Mouse (Mus musculus) embryonic facial prominence, embryonic 14.5 days (tissue): ENCODE data around the gene Faah. TPM values are rescaled to one million over a fixed set of nuclear protein-coding genes. Genes with fewer than 3 reads are reported as not detected.

Experiments
- ATAC-seq: fragments of 200-750 bp; cut with Nextera tagmentation; 2 replicates; pipeline ENCODE4 v1.8.0; 2017; ENCODE audit warnings: low read depth, moderate number of reproducible peaks, moderate TSS enrichment
- DNase-seq: peaks from one replicate; pipeline ENCODE4 v3.0.0-alpha.2; 2015; ENCODE audit warnings: low spot score
- H3K27ac ChIP-seq: fragments of 300-500 bp; sonication (generic); replicated peaks from 2 replicates; pipeline ENCODE4 v1.5.1; 2014; ENCODE audit warnings: low read depth, mild to moderate bottlenecking, low read length, moderate library complexity
- H3K27me3 ChIP-seq: fragments of 300-500 bp; sonication (generic); replicated peaks from 2 replicates; pipeline ENCODE4 v1.6.1; 2014; ENCODE audit warnings: low read length; ENCODE audit not compliant: control insufficient read depth, insufficient read depth
- H3K36me3 ChIP-seq: fragments of 300-500 bp; sonication (generic); 2 replicates; pipeline ENCODE4 v1.6.1; 2014; ENCODE audit warnings: low read length, mixed read lengths; ENCODE audit not compliant: control insufficient read depth, insufficient read depth
- H3K4me1 ChIP-seq: fragments of 300-500 bp; sonication (generic); 2 replicates; pipeline ENCODE4 v1.6.1; 2014; ENCODE audit warnings: antibody characterized with exemption, low read length; ENCODE audit not compliant: control insufficient read depth, insufficient read depth
- H3K4me2 ChIP-seq: fragments of 300-500 bp; sonication (generic); 2 replicates; pipeline ENCODE4 v1.6.1; 2014; ENCODE audit warnings: low read depth, mild to moderate bottlenecking, low read length, moderate library complexity, mixed read lengths
- H3K4me3 ChIP-seq: fragments of 300-500 bp; sonication (generic); 2 replicates; pipeline ENCODE4 v1.5.1; 2014; ENCODE audit warnings: low read depth, mild to moderate bottlenecking, low read length
- H3K9ac ChIP-seq: fragments of 300-500 bp; sonication (generic); 2 replicates; pipeline ENCODE4 v1.6.1; 2014; ENCODE audit warnings: low read depth, mild to moderate bottlenecking, low read length, moderate library complexity, mixed read lengths
- H3K9me3 ChIP-seq: fragments of 300-500 bp; sonication (generic); 2 replicates; pipeline ENCODE4 v1.6.1; 2016; ENCODE audit warnings: low read length; ENCODE audit not compliant: control insufficient read depth
- WGBS: fragments of 180-500 bp; shearing (Covaris S2); extraction: QIAGEN DNeasy Blood & Tissue Kit; methylation state at CpG from one replicate; pipeline ENCODE4 v1.1.7; 2014; 5-methylcytosine and 5-hydroxymethylcytosine counted together
- polyA plus RNA-seq: library from polyadenylated mRNA; unstranded; fragments of >200 nt; fragmentation: Nextera tagmentation; extraction: Ambion mirVana; gene quantifications from 2 replicates; pipeline ENCODE4 v1.2.1, GENCODE M21; 2014

Gene Faah
- polyA plus RNA-seq, 1 experiment from 2014 or later = 4.5 TPM

GRCm38 (mm10) chr4:115994662-115995375, 22.9 kb downstream of the Faah start:
- 85% methylated on average over 16 of the region's 16 CpGs for WGBS
- Histone ChIP-seq H3K4me2 (no peak overlapping the region), H3K4me1 (no peaks in the 10 kb centered on the region), H3K9me3 (no peaks in the 10 kb centered on the region), H3K9ac (no peak overlapping the region), H3K36me3 (no peaks in the 10 kb centered on the region), H3K4me3 (no peak overlapping the region), H3K27me3 (0 out of 2 replicates have a peak, but pooled peaks cover 3% of the 10 kb centered on the region), H3K27ac (no peak overlapping the region)
- ATAC-seq (no peak), DNase-seq (no peak)

GRCm38 (mm10) chr4:115989382-115989781, 28.3 kb downstream of the Faah start:
- 80% methylated on average over 7 of the region's 7 CpGs for whole genome bisulfite sequencing
- ATAC-seq = no peak
- no peak for DNase-seq

GRCm38 (mm10) chr4:115987858-115988530, 29.7 kb downstream of the Faah start:
- DNase-seq (no peak), ATAC-seq (no peak)
- Histone ChIP-seq H3K4me1 (no peaks in the 10 kb centered on the region), H3K9me3 (no peaks in the 10 kb centered on the region), H3K36me3 (no peaks in the 10 kb centered on the region), H3K27me3 (peaks cover 12% of the 10 kb centered on the region), H3K27ac (no peak overlapping the region), H3K4me3 (no peak overlapping the region), H3K9ac (no peak overlapping the region), H3K4me2 (no peak overlapping the region)
- WGBS = 74% methylated on average over 5 of the region's 5 CpGs

More at GRCm38 (mm10) chr4:115989382-115989781, 28.3 kb downstream of the Faah start:
- H3K9me3 ChIP-seq = no peaks in the 10 kb centered on the region
- H3K4me1 ChIP-seq = no peaks in the 10 kb centered on the region
- H3K27me3 ChIP-seq = peaks cover 4% of the 10 kb centered on the region; the same call in 1 of the 2 replicates
- no peak overlapping the region for H3K27ac ChIP-seq
- H3K4me3 ChIP-seq = no peak overlapping the region
- no peak overlapping the region for H3K4me2 ChIP-seq
- H3K36me3 ChIP-seq = no peaks in the 10 kb centered on the region
- no peak overlapping the region for H3K9ac ChIP-seq

- H3K4me3 ChIP-seq = no peak overlapping the region
- H3K4me1 ChIP-seq = no peaks in the 10 kb centered on the region
- H3K4me2 ChIP-seq = no peak overlapping the region
- no peak overlapping the region for H3K9ac ChIP-seq
- no peaks in the 10 kb centered on the region for H3K36me3 ChIP-seq
- no peak for DNase-seq
- no peak overlapping the region for H3K27ac ChIP-seq
- peaks cover 12% of the 10 kb centered on the region for H3K27me3 ChIP-seq
- H3K9me3 ChIP-seq = no peaks in the 10 kb centered on the region
- ATAC-seq = no peak
- WGBS = 67% methylated on average over 1 of the region's 1 CpGs
These were observed 30.3 kb downstream of the Faah start for GRCm38 (mm10) chr4:115987436-115987835.

GRCm38 (mm10) chr4:115984967-115985366, 32.8 kb downstream of the Faah start:
- Histone ChIP-seq H3K9ac (no peak overlapping the region), H3K4me1 (no peaks in the 10 kb centered on the region), H3K27ac (no peak overlapping the region), H3K4me3 (no peak overlapping the region), H3K4me2 (no peak overlapping the region), H3K9me3 (no peaks in the 10 kb centered on the region), H3K36me3 (no peaks in the 10 kb centered on the region), H3K27me3 (peaks cover 29% of the 10 kb centered on the region)
- ATAC-seq (no peak), DNase-seq (no peak)
- 38% methylated on average over 8 of the region's 8 CpGs for whole genome bisulfite sequencing

GRCm38 (mm10) chr4:115984111-115984510, 33.6 kb downstream of the Faah start:
- WGBS = 5% methylated on average over 13 of the region's 13 CpGs
- H3K36me3 ChIP-seq = no peaks in the 10 kb centered on the region
- H3K4me3 ChIP-seq = no peak overlapping the region
- no peak overlapping the region for H3K9ac ChIP-seq
- H3K9me3 ChIP-seq = no peaks in the 10 kb centered on the region
- peak overlapping the region; percentile 10; the same call in 1 of the 2 replicates for H3K4me2 ChIP-seq
- H3K27me3 ChIP-seq = peaks cover 38% of the 10 kb centered on the region
- 0 out of 2 replicates have a peak, but pooled peaks cover 3% of the 10 kb centered on the region for H3K4me1 ChIP-seq
- H3K27ac ChIP-seq = no peak overlapping the region
- DNase-seq = peak; percentile 79
- peak; percentile 64; the same call in 1 of the 2 replicates for ATAC-seq

GRCm38 (mm10) chr4:115980676-115981075, 37.0 kb downstream of the Faah start:
- 0 out of 2 replicates have a peak, but pooled peaks cover 3% of the 10 kb centered on the region for H3K4me1 ChIP-seq
- ATAC-seq = peak; percentile 53; the same call in 1 of the 2 replicates
- WGBS = 0% methylated on average over 8 of the region's 8 CpGs

GRCm38 (mm10) chr4:115979437-115979836, 38.3 kb downstream of the Faah start:
- Histone ChIP-seq H3K9ac (peak overlapping the region; percentile 46; the same call in 1 of the 2 replicates), H3K27ac (no peak overlapping the region), H3K4me2 (peak overlapping the region; percentile 53), H3K4me3 (peak overlapping the region; percentile 34), H3K9me3 (no peaks in the 10 kb centered on the region), H3K36me3 (no peaks in the 10 kb centered on the region), H3K27me3 (peaks cover 78% of the 10 kb centered on the region), H3K4me1 (0 out of 2 replicates have a peak, but pooled peaks cover 3% of the 10 kb centered on the region)
- WGBS = under 1% methylated on average over 38 of the region's 39 CpGs
- ATAC-seq = no peak
- peak; percentile 32 for DNase-seq

More at GRCm38 (mm10) chr4:115980676-115981075, 37.0 kb downstream of the Faah start:
- Histone ChIP-seq H3K4me3 (no peak overlapping the region), H3K27me3 (peaks cover 72% of the 10 kb centered on the region), H3K27ac (no peak overlapping the region), H3K9me3 (no peaks in the 10 kb centered on the region), H3K36me3 (no peaks in the 10 kb centered on the region), H3K9ac (no peak overlapping the region), H3K4me2 (no peak overlapping the region)
- DNase-seq = peak; percentile 76
